ENCODE assay signal across 17 mouse cellular contexts in genomic region chr4:66175887-66176533, GRCm38 (mm10).
DNase-seq lines count a peak whose midpoint lies in the region; ATAC-seq lines count a peak whose summit lies in the region.
"Had no signal": no experiment of that assay in that cellular context is flagged by ENCODE, and none has a peak within 500 bp of the region (broad histone marks: within the 10 kb centered on the region; RNA-seq: fewer than 3 reads in every experiment).

No protein-coding gene starts in this region.

- H3K9ac ChIP-seq in heart, embryonic 11.5 days (ENCODE audit: low read depth, low read length): no peak overlapping the region
- H3K9ac ChIP-seq in hindbrain, embryonic 16.5 days (ENCODE audit: low read depth, low read length): no peak overlapping the region
- no peak overlapping the region for H3K9ac ChIP-seq in neural tube, embryonic 11.5 days (ENCODE audit: low read length)
- H3K9ac ChIP-seq: limb, embryonic 13.5 days; liver, postnatal 0 days; neural tube, embryonic 12.5 days had no signal

- H3K36me3 ChIP-seq in heart, embryonic 11.5 days (ENCODE audit: control insufficient read depth, insufficient read depth, low read length): no peaks in the 10 kb centered on the region
- H3K36me3 ChIP-seq in embryonic facial prominence, embryonic 10.5 days (replicated peaks): no peaks in the 10 kb centered on the region
- H3K36me3 ChIP-seq in hindbrain, embryonic 16.5 days (ENCODE audit: control insufficient read depth, insufficient read depth, low read length): no peaks in the 10 kb centered on the region
- H3K36me3 ChIP-seq in neural tube, embryonic 11.5 days (ENCODE audit: control insufficient read depth, insufficient read depth, low read length): no peaks in the 10 kb centered on the region; the same call in 1 of the 2 replicates
- H3K36me3 ChIP-seq: limb, embryonic 13.5 days; neural tube, embryonic 12.5 days had no signal

- peak overlapping the region; percentile 16; the same call in 1 of the 2 replicates for H3K4me2 ChIP-seq in heart, embryonic 11.5 days
- H3K4me2 ChIP-seq in hindbrain, embryonic 16.5 days (ENCODE audit: low read length): no peak overlapping the region
- H3K4me2 ChIP-seq in neural tube, embryonic 11.5 days (ENCODE audit: low read depth): no peak overlapping the region
- H3K4me2 ChIP-seq: limb, embryonic 13.5 days; neural tube, embryonic 12.5 days had no signal

- DNase-seq in heart, adult 18-20 months: no peak
- DNase-seq in embryonic facial prominence, embryonic 10.5 days (ENCODE audit: low spot score): peak; percentile 22
- DNase-seq in neural tube, embryonic 11.5 days (ENCODE audit: low spot score): peak; percentile 46
- no peak for DNase-seq in cerebellum, adult 8-10 months
- no peak for DNase-seq in kidney, postnatal 14 days
- no peak for DNase-seq in lung, postnatal 36 days
- DNase-seq: adrenal gland, adult 8-10 months; B cell, adult 2 months; heart, adult 11 months; heart, postnatal 10 days; kidney, adult 11 months; liver, postnatal 0 days had no signal

- ATAC-seq in heart, embryonic 11.5 days (replicated peaks; ENCODE audit: insufficient number of reproducible peaks, low FRiP score, low TSS enrichment): no peak
- peak; percentile 64; the same call in 1 of the 2 replicates for ATAC-seq in hindbrain, embryonic 16.5 days
- ATAC-seq in neural tube, embryonic 11.5 days (ENCODE audit: insufficient read depth, low FRiP score, low TSS enrichment): peak; percentile 51; the same call in 1 of the 2 replicates
- ATAC-seq: liver, postnatal 0 days had no signal

- 27% methylated on average over 14 of the region's 14 CpGs for WGBS in heart, embryonic 11.5 days (ENCODE audit: insufficient replicate concordance)
- 64% methylated on average over 14 of the region's 14 CpGs for WGBS in embryonic facial prominence, embryonic 10.5 days
- 58% methylated on average over 14 of the region's 14 CpGs for WGBS in hindbrain, embryonic 16.5 days
- WGBS in neural tube, embryonic 11.5 days: 64% methylated on average over 14 of the region's 14 CpGs

- H3K27me3 ChIP-seq in heart, embryonic 11.5 days (ENCODE audit: control insufficient read depth, insufficient read depth, low read length): no peaks in the 10 kb centered on the region; the same call in 1 of the 2 replicates
- H3K27me3 ChIP-seq in embryonic facial prominence, embryonic 10.5 days (replicated peaks; ENCODE audit: low read depth, poor library complexity, severe bottlenecking): no peaks in the 10 kb centered on the region
- H3K27me3 ChIP-seq in hindbrain, embryonic 16.5 days (replicated peaks; ENCODE audit: control insufficient read depth, insufficient read depth, low read length): no peaks in the 10 kb centered on the region
- H3K27me3 ChIP-seq in neural tube, embryonic 11.5 days (ENCODE audit: control insufficient read depth, insufficient read depth, low read length): no peaks in the 10 kb centered on the region
- H3K27me3 ChIP-seq: limb, embryonic 13.5 days; neural tube, embryonic 12.5 days had no signal

- no peaks in the 10 kb centered on the region for H3K9me3 ChIP-seq in heart, embryonic 11.5 days (replicated peaks; ENCODE audit: control insufficient read depth, low read length)
- H3K9me3 ChIP-seq in embryonic facial prominence, embryonic 10.5 days: no peaks in the 10 kb centered on the region
- no peaks in the 10 kb centered on the region for H3K9me3 ChIP-seq in hindbrain, embryonic 16.5 days (ENCODE audit: control insufficient read depth, low read length)
- no peaks in the 10 kb centered on the region for H3K9me3 ChIP-seq in neural tube, embryonic 11.5 days (ENCODE audit: control insufficient read depth, low read length)
- H3K9me3 ChIP-seq: limb, embryonic 13.5 days; neural tube, embryonic 12.5 days had no signal

- no peak overlapping the region for H3K27ac ChIP-seq in heart, embryonic 11.5 days (ENCODE audit: low read depth, low read length)
- no peak overlapping the region for H3K27ac ChIP-seq in embryonic facial prominence, embryonic 10.5 days (replicated peaks)
- H3K27ac ChIP-seq in hindbrain, embryonic 16.5 days (ENCODE audit: low read depth, low read length): no peak overlapping the region
- H3K27ac ChIP-seq in neural tube, embryonic 11.5 days (ENCODE audit: low read depth, low read length): no peak overlapping the region
- H3K27ac ChIP-seq: limb, embryonic 13.5 days; macrophage; neural tube, embryonic 12.5 days had no signal

- no peak overlapping the region for H3K4me3 ChIP-seq in heart, embryonic 11.5 days (ENCODE audit: low read depth, low read length)
- no peak overlapping the region for H3K4me3 ChIP-seq in embryonic facial prominence, embryonic 10.5 days
- no peak overlapping the region for H3K4me3 ChIP-seq in hindbrain, embryonic 16.5 days (ENCODE audit: low read length)
- H3K4me3 ChIP-seq in neural tube, embryonic 11.5 days (ENCODE audit: low read depth, low read length): no peak overlapping the region
- H3K4me3 ChIP-seq: limb, embryonic 13.5 days; neural tube, embryonic 12.5 days had no signal

- H3K4me1 ChIP-seq in heart, embryonic 11.5 days (ENCODE audit: control insufficient read depth, insufficient read depth, low read length): peaks cover 9% of the 10 kb centered on the region; the same call in 1 of the 2 replicates
- peaks cover 12% of the 10 kb centered on the region for H3K4me1 ChIP-seq in embryonic facial prominence, embryonic 10.5 days
- no peaks in the 10 kb centered on the region for H3K4me1 ChIP-seq in hindbrain, embryonic 16.5 days (ENCODE audit: control insufficient read depth, insufficient read depth, low read depth, low read length)
- no peaks in the 10 kb centered on the region for H3K4me1 ChIP-seq in neural tube, embryonic 11.5 days (ENCODE audit: control insufficient read depth, insufficient read depth, low read length)
- H3K4me1 ChIP-seq: limb, embryonic 13.5 days; neural tube, embryonic 12.5 days had no signal

Comparison
In these comparisons a context has a peak if more than half of its experiments do, and no peak if none do; other contexts are left out.
1. DNase-seq: peak in embryonic facial prominence, embryonic 10.5 days (single experiment) and neural tube, embryonic 11.5 days (single experiment); none in heart, adult 18-20 months (0 of 2), cerebellum, adult 8-10 months (single experiment), kidney, postnatal 14 days (single experiment) and lung, postnatal 36 days (single experiment).